Mouse (Mus musculus) forebrain, embryonic 13.5 days (tissue): Measurements from ENCODE around the gene Ascl2. TPM values are rescaled to one million over a fixed set of nuclear protein-coding genes. Genes with fewer than 3 reads are reported as not detected.

Experiments
- ATAC-seq: fragments of 200-750 bp; cut with Nextera tagmentation; 2 replicates; pipeline ENCODE4 v1.8.0; 2017
- H3K27ac ChIP-seq: fragments of 300-500 bp; sonication (generic); 2 replicates; pipeline ENCODE4 v1.5.1; 2015; ENCODE audit warnings: inconsistent platforms, mild to moderate bottlenecking, moderate library complexity
- H3K27me3 ChIP-seq: fragments of 300-500 bp; sonication (generic); 2 replicates; pipeline ENCODE4 v1.6.1; 2015; ENCODE audit warnings: mild to moderate bottlenecking, inconsistent platforms
- H3K36me3 ChIP-seq: fragments of 300-500 bp; sonication (generic); 2 replicates; pipeline ENCODE4 v1.6.1; 2015; ENCODE audit warnings: mild to moderate bottlenecking, inconsistent platforms; ENCODE audit not compliant: poor library complexity, severe bottlenecking
- H3K4me1 ChIP-seq: fragments of 300-500 bp; sonication (generic); 2 replicates; pipeline ENCODE4 v1.6.1; 2015; ENCODE audit warnings: inconsistent platforms
- H3K4me2 ChIP-seq: fragments of 300-500 bp; sonication (generic); 2 replicates; pipeline ENCODE4 v1.6.1; 2015; ENCODE audit warnings: inconsistent platforms, mild to moderate bottlenecking, moderate library complexity
- H3K4me3 ChIP-seq: fragments of 300-500 bp; sonication (generic); 2 replicates; pipeline ENCODE4 v1.5.1; 2015; ENCODE audit warnings: mild to moderate bottlenecking, inconsistent platforms
- H3K9ac ChIP-seq: fragments of 300-500 bp; sonication (generic); 2 replicates; pipeline ENCODE4 v1.6.1; 2015; ENCODE audit warnings: mild to moderate bottlenecking, inconsistent platforms
- H3K9me3 ChIP-seq: fragments of 300-500 bp; sonication (generic); replicated peaks from 2 replicates; pipeline ENCODE4 v1.6.1; 2016; ENCODE audit warnings: inconsistent platforms
- WGBS: fragments of 180-500 bp; shearing (Covaris S2); methylation state at CpG from one replicate; pipeline ENCODE4 v1.1.7; 2015; 5-methylcytosine and 5-hydroxymethylcytosine counted together
- polyA plus RNA-seq: library from polyadenylated mRNA; unstranded; fragments of >200 nt; fragmentation: Nextera tagmentation; extraction: Ambion mirVana; gene quantifications from 2 replicates; pipeline ENCODE4 v1.2.1, GENCODE M21; 2015

Ascl2 gene
- polyA plus RNA-seq, 1 experiment from 2014 or later = 0.21 TPM

DNA sequence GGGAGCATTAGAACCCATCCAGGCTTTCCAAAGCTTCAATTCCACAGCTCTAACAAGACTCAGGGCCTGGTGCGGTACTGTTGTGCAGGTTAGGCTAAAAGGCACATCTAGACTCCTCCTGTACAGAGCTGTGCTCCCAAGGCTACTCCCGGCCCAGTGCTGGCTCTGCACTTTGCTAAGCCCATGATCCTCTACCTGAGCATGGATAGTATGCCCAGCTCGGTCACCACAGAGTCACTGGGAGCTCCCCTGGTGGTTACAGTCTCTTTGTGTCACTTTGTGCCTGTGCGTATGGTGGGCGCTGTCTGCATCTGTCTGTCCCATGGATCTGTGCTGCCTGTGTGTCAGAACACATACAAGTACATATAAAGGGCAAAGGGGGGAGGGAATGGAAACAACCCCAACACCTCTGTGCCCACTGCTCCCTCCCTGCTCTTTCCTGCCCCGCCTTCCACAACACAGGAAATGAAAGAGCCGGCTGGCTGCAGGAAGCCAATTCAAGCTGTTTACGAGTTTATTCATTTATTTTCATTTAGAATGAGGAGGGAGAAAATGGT lies 39.4 kb upstream of the Ascl2 start:
- H3K9ac ChIP-seq = no peak overlapping the region
- H3K4me1 ChIP-seq = peaks cover 24% of the 10 kb centered on the region
- no peaks in the 10 kb centered on the region for H3K36me3 ChIP-seq
- ATAC-seq = peak; percentile 58
- H3K4me3 ChIP-seq = no peak overlapping the region
- H3K4me2 ChIP-seq = peak overlapping the region; percentile 10; the same call in 1 of the 2 replicates
- WGBS = 68% methylated on average over 8 of the region's 8 CpGs
- no peaks in the 10 kb centered on the region for H3K9me3 ChIP-seq
- peak overlapping the region; percentile 51 for H3K27ac ChIP-seq
- no peaks in the 10 kb centered on the region for H3K27me3 ChIP-seq

DNA sequence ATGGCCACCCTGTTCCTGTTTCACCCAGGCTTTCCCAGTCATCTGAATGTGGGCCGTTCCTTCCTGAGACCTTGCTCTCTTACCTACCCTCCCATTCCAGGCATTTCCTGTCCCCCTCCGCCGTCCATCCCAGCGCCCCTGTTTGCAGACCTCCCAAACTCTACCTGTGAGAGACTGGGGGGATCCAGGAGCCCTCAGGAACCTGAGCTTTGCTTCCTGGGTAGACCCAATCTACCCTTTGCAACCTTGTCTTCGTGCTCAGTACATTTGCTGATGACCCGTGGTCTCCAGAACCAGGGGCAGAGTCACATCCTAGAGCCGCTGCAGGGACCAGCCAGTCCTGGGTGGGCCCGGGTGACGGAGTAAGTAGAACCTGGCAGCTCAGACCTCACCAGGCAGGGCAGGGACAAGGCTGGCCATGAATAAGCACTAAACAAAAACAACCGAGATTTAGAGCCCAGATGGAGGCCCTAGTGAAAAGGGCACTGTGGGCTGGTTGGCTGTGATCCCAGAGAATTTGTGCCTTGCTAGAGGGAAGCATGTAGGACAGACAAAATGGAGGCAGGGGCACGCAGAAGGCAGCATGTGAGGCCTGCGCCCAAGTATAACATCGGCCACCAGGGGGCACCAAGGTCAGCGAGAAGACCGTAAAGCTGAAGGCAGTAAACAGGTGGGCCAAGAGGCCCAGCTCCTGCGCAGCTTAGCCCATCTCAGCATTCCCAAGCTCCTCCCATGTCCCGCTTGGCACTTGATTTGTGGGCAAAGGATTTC lies 38.7 kb upstream of the Ascl2 start:
- no peak overlapping the region for H3K9ac ChIP-seq
- no peaks in the 10 kb centered on the region for H3K27me3 ChIP-seq
- WGBS = 41% methylated on average over 17 of the region's 17 CpGs
- ATAC-seq = peak; percentile 87
- no peak overlapping the region for H3K4me3 ChIP-seq
- peak overlapping the region; percentile 51 for H3K27ac ChIP-seq
- H3K9me3 ChIP-seq = no peaks in the 10 kb centered on the region
- H3K4me2 ChIP-seq = peak overlapping the region; percentile 10; the same call in 1 of the 2 replicates
- no peaks in the 10 kb centered on the region for H3K36me3 ChIP-seq
- peaks cover 24% of the 10 kb centered on the region for H3K4me1 ChIP-seq

DNA sequence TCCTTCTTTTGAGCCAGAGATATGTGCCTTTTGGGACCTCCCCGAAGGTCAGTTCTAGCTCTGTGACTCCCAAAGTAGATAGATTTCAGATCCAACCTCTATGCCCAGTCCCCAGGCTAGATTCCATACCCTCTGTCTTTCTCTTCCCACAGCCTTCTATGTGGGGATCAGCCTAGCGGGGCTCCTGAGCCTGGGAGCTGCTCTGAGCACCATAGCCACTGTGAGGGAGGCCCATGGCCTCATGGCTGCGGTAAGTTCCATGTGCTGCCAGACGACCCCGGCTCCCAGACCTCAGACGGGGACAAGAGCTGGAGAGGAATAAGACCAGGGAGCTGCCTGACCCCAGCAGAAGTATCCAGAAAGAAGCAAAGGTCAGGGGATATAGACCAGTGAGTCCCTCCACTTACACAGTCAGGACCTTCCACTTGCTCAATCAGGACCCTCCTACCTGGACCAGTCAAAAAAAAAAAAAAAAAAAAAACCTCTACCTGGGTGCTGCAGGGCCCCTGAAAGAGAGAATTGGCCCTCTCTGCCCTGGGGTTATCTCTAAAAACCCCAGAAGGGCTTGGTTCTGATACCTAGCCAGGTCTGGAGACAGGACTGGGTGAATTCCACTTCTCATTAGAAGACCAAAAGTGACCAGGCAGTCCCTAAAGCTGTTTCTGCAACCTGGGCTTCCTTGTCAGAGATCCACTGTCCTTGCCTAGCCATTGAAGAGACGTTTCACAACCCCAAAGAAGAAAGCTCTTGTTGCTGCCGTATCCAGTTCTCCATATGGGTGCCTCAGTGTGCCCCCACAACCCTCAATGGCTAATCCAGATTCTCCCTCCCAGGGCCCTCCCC lies 37.9 kb upstream of the Ascl2 start:
- Histone ChIP-seq H3K4me3 (no peak overlapping the region), H3K9ac (no peak overlapping the region), H3K36me3 (no peaks in the 10 kb centered on the region), H3K27me3 (no peaks in the 10 kb centered on the region), H3K9me3 (no peaks in the 10 kb centered on the region), H3K4me2 (no peak overlapping the region), H3K4me1 (peaks cover 17% of the 10 kb centered on the region), H3K27ac (no peak overlapping the region)
- WGBS = 88% methylated on average over 8 of the region's 8 CpGs
- no peak for ATAC-seq

DNA sequence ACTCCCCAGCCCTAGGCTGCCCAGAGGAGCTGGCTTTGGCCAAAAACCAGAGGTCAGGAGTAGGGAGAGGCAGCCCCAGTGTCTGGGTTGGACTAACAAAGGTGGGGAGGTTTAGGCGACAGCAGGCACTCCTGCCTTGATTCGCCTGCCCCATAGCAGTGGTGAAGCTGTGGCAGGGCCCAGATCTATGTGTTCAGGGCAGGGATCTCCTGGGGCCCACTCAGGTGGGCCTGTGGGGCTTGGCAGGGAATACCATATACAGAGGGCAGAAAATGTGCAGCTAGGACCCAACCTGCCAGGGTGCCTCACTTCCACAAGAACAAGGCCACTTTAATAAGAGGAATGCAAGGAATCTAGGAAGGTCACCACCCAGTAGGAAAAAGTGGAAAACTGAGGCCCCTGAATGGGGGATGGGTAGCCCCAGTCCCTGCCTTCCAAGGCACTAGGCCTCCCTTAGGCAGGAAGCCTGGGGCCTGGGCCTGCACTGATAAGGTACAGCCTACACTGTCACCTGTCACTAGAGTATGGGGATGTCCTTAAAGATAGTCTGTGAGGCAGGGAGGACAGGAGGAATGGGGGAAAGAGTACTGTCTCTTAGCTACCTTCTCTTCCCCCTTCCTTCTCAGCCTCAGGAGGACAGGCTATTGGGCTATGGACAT lies 37.2 kb upstream of the Ascl2 start:
- H3K4me2 ChIP-seq = no peak overlapping the region
- H3K27ac ChIP-seq = no peak overlapping the region
- no peaks in the 10 kb centered on the region for H3K27me3 ChIP-seq
- H3K4me3 ChIP-seq = no peak overlapping the region
- WGBS = 78% methylated on average over 2 of the region's 2 CpGs
- no peak for ATAC-seq
- H3K9ac ChIP-seq = no peak overlapping the region
- H3K4me1 ChIP-seq = peaks cover 17% of the 10 kb centered on the region
- H3K36me3 ChIP-seq = no peaks in the 10 kb centered on the region
- H3K9me3 ChIP-seq = no peaks in the 10 kb centered on the region

DNA sequence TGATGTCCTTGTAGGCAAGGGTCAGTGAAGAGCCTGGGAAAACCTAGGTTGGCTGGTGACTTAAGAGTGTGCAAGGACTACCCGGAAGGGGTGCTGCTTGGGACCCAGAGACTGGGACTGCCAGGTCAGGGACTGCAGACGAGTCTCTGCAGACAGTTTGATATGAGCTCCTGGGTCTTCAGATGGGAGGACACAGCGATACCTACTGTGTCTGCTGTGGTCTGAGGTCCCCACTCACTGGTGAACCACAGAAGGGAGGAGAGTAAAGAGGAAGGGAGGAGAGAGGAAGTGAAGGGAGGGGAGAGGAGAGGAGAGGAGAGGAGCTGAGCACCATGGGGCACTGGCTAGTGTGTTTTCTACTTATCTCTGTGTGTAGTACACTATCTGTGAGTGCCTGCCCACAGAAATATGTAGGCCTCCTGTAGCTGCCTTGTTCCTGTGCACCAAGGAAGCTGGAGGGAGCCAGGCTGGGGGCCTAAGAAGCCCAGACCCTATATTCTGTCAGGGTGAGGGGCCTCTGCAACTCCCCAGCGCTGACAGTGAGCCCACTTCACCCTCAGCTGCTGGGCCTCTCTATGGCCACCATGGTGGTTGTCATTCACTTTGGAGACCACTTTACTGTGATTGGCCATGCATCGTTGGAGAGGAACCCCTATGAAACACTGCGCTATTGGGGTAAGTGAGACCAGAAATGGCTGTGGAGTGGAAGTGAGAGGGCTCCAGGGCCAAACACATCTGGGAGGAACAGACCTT lies 36.5 kb upstream of the Ascl2 start:
- Histone ChIP-seq H3K27me3 (no peaks in the 10 kb centered on the region), H3K9ac (no peak overlapping the region), H3K4me3 (no peak overlapping the region), H3K4me1 (peaks cover 17% of the 10 kb centered on the region), H3K9me3 (no peaks in the 10 kb centered on the region), H3K27ac (no peak overlapping the region), H3K4me2 (no peak overlapping the region), H3K36me3 (no peaks in the 10 kb centered on the region)
- WGBS = 85% methylated on average over 6 of the region's 6 CpGs
- ATAC-seq = no peak

DNA sequence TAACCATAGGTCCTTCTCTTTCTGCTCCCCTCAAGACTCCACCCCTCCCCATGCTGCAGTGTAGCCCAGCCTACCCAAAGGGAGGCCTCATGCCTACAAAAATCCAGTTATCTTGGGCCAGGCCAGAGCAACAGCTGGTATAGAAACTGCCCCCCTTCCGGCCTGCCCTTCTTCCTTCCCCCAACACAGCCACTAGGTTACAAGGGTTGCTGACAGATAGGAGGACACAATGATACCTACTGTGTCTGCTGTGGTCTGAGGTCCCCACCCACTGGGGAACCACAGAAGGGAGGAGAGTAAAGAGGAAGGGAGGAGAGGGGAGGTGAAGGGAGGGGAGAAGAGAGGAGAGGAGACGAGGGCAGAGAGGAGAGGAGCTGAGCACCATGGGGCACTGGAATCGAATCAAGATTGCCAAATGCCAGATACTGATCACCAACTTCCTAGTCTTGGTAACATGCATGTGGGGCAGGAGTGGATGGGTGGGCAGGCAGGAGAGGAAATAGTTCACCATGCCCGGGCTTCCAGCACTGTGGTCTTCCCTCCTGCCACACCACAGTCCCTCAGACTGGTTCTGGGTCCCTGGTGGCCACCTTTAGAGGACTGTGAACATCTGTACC lies 35.8 kb upstream of the Ascl2 start, which contains the start of gene Tspan32:
Gene Tspan32 (plus strand): TSS at position 320 of the 617 bp plus-strand sequence.
- Histone ChIP-seq H3K27me3 (no peaks in the 10 kb centered on the region), H3K4me1 (peaks cover 17% of the 10 kb centered on the region), H3K4me3 (no peak within 1 kb of the TSS), H3K9ac (no peak within 1 kb of the TSS), H3K4me2 (no peak within 1 kb of the TSS), H3K9me3 (no peaks in the 10 kb centered on the region), H3K36me3 (no peaks in the 10 kb centered on the region), H3K27ac (no peak within 1 kb of the TSS)
- WGBS = 74% methylated on average over 4 of the region's 4 CpGs
- no peak for ATAC-seq

DNA sequence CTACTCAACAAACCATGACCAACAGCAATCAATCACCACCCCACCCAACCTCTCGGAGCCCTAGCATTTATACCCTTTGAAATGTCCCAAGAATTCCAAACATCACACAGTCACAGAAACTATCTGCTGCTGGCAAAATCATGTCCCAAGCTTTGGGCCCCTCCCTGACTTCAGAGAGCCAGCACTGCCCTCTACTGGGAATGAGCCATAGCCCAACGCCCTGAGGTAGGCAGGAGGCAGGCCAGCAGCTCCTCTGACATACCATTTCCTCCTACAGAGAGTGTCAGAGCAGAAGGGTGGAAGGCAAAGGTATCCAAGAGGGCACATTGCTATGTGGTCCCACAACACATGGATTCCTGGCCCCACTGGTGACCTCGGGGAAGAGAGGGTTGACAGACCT lies 33.6 kb upstream of the Ascl2 start:
- no peak for ATAC-seq
- H3K4me3 ChIP-seq = no peak overlapping the region
- H3K27ac ChIP-seq = no peak overlapping the region
- no peak overlapping the region for H3K4me2 ChIP-seq
- no peak overlapping the region for H3K9ac ChIP-seq
- H3K27me3 ChIP-seq = no peaks in the 10 kb centered on the region
- H3K36me3 ChIP-seq = no peaks in the 10 kb centered on the region
- 44% methylated on average over 3 of the region's 3 CpGs for WGBS
- no peaks in the 10 kb centered on the region for H3K9me3 ChIP-seq
- H3K4me1 ChIP-seq = peaks cover 4% of the 10 kb centered on the region

DNA sequence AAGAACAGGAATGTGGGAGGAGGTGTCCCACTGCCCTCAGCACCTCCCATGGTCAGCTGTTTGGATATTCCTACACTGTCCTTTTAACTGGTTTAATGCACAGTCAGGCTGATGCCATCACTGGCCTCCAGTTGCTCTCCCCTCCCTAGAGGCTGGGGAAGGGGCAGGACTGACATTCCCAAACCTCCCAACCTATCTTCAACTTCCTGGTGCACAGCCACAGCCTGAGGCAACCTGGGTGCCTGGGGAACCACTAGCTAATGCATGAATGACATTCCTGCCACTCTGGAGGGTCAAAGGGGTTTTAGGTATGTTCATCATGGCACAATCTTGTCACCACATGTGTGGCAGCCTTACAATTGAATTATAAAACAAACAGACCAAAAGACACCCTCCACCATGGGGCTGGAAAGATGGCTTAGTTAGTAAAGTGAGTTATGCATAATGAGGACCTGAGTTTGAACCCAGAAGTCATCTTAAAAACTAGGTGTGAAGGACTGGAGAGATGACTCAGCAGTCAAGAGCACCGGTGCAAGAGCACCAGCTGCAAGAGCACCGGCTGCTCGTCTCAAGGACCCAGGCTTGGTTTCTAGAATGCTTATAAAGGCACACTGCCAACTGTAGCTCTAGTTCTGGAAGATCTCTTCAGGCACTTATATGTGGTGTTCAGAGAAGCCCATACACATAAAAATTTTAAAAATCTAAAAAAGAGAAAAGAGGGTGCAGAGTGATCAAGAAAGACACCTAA lies 28.5 kb upstream of the Ascl2 start:
- ATAC-seq = no peak
- no peaks in the 10 kb centered on the region for H3K27me3 ChIP-seq
- 80% methylated on average over 3 of the region's 3 CpGs for WGBS

DNA sequence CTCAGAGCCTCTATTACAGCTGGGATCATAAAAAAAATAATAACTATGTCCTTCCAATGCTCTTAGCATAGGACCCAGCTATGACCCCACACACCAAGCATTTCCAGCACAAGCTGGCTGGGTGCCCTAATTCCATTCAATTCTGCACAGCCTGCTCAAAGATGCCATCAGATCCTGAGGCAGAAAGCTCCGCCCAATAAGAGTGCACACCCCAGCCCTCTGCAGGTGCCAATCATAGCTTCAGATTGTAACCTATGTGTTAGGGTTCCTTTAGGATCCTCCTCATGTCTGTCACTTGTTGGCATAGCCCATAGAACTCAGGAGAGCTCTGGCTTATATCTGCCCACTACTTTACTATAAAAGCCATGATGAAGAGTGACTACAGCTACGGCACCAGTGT lies 27.9 kb upstream of the Ascl2 start:
- Histone ChIP-seq H3K36me3 (no peaks in the 10 kb centered on the region), H3K4me2 (no peak overlapping the region), H3K4me1 (no peaks in the 10 kb centered on the region), H3K9ac (no peak overlapping the region), H3K4me3 (no peak overlapping the region), H3K9me3 (no peaks in the 10 kb centered on the region), H3K27ac (no peak overlapping the region), H3K27me3 (no peaks in the 10 kb centered on the region)
- WGBS = 91% methylated on average over 2 of the region's 2 CpGs
- ATAC-seq = no peak

More for the DNA sequence above, 28.5 kb upstream of the Ascl2 start:
- no peaks in the 10 kb centered on the region for H3K36me3 ChIP-seq
- no peak overlapping the region for H3K9ac ChIP-seq
- no peak overlapping the region for H3K4me3 ChIP-seq
- H3K27ac ChIP-seq = no peak overlapping the region
- H3K9me3 ChIP-seq = no peaks in the 10 kb centered on the region
- no peak overlapping the region for H3K4me2 ChIP-seq
- H3K4me1 ChIP-seq = no peaks in the 10 kb centered on the region

DNA sequence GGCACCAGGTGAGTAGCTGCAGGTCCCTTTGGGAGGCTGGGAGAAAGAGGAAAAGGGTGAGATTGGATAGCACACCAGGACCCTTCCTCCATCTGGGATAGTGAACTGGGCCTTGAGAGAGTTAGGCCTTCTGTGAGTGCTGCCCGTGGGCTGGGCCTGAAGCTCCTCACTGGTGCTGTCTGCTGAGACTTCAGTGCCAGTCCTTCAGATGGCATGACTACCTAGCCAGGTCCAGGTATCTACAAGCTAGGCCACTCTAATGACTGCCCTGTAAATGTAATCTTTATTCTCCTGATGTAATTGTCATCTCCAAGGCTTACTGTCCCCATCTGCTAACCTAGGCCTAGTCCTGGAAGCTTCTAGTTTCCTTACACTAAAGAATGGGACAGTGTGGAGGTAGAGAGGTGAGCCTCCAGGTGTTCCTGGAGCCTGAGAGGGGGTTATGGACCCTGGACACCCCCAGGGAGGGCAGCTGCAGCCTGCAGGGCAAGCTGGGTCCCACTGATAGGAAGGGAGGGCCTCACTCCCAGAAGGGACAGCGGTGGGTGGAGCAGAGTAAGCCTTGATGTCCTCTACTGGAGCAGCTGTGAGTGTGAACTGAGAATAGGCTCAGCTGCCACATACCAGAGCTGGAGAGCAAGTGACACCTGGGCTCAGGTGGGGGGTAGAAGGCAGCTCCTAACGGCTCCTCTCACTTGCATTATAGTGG lies 26.7 kb upstream of the Ascl2 start:
- Histone ChIP-seq H3K36me3 (no peaks in the 10 kb centered on the region), H3K9ac (no peak overlapping the region), H3K27me3 (no peaks in the 10 kb centered on the region), H3K4me2 (no peak overlapping the region), H3K4me3 (no peak overlapping the region), H3K9me3 (no peaks in the 10 kb centered on the region), H3K27ac (no peak overlapping the region), H3K4me1 (no peaks in the 10 kb centered on the region)
- ATAC-seq = no peak
- 83% methylated on average over 3 of the region's 3 CpGs for WGBS
